Mouse (Mus musculus) midbrain, embryonic 16.5 days (tissue): Measurements from ENCODE around the gene Shc1. TPM values are rescaled to one million over a fixed set of nuclear protein-coding genes. Genes with fewer than 3 reads are reported as not detected.
"Not testable (repeated sequence)": the region's sequence is repeated elsewhere in the genome, so short reads cannot be mapped to it uniquely, and the experiment has no call there.

Experiments
- ATAC-seq: fragments of 200-750 bp; cut with Nextera tagmentation; 2 replicates; pipeline ENCODE4 v1.8.0; 2017; ENCODE audit warnings: moderate TSS enrichment
- H3K27ac ChIP-seq: fragments of 300-500 bp; sonication (generic); 2 replicates; pipeline ENCODE4 v1.5.1; 2014; ENCODE audit warnings: mild to moderate bottlenecking, low read length, mixed read lengths
- H3K27me3 ChIP-seq: fragments of 300-500 bp; sonication (generic); 2 replicates; pipeline ENCODE4 v1.6.1; 2014; ENCODE audit warnings: low read depth, low read length, mixed read lengths; ENCODE audit not compliant: control insufficient read depth, insufficient read depth
- H3K36me3 ChIP-seq: fragments of 300-500 bp; sonication (generic); 2 replicates; pipeline ENCODE4 v1.6.1; 2014; ENCODE audit warnings: mild to moderate bottlenecking, low read length, moderate library complexity, mixed read lengths; ENCODE audit not compliant: control insufficient read depth, insufficient read depth
- H3K4me1 ChIP-seq: fragments of 300-500 bp; sonication (generic); 2 replicates; pipeline ENCODE4 v1.6.1; 2014; ENCODE audit warnings: mild to moderate bottlenecking, low read length, mixed read lengths; ENCODE audit not compliant: control insufficient read depth, insufficient read depth
- H3K4me2 ChIP-seq: fragments of 300-500 bp; sonication (generic); 2 replicates; pipeline ENCODE4 v1.6.1; 2014; ENCODE audit warnings: mild to moderate bottlenecking, low read length, mixed read lengths
- H3K4me3 ChIP-seq: fragments of 300-500 bp; sonication (generic); 2 replicates; pipeline ENCODE4 v1.5.1; 2014; ENCODE audit warnings: low read depth, mild to moderate bottlenecking, low read length, moderate library complexity, mixed read lengths
- H3K9ac ChIP-seq: fragments of 300-500 bp; sonication (generic); 2 replicates; pipeline ENCODE4 v1.6.1; 2014; ENCODE audit warnings: low read depth, low read length, mixed read lengths
- H3K9me3 ChIP-seq: fragments of 300-500 bp; sonication (generic); replicated peaks from 2 replicates; pipeline ENCODE4 v1.6.1; 2014; ENCODE audit warnings: mild to moderate bottlenecking, low read length, mixed read lengths; ENCODE audit not compliant: control insufficient read depth, poor library complexity, severe bottlenecking
- WGBS: fragments of 180-500 bp; shearing (Covaris S2); extraction: QIAGEN DNeasy Blood & Tissue Kit; methylation state at CpG from one replicate; pipeline ENCODE4 v1.1.7; 2014; 5-methylcytosine and 5-hydroxymethylcytosine counted together
- polyA plus RNA-seq: library from polyadenylated mRNA; unstranded; fragments of >200 nt; fragmentation: Nextera tagmentation; extraction: Ambion mirVana; gene quantifications from 2 replicates; pipeline ENCODE4 v1.2.1, GENCODE M21; 2015

The Shc1 gene
- polyA plus RNA-seq, 1 experiment from 2014 or later, result 13.2 TPM

DNA sequence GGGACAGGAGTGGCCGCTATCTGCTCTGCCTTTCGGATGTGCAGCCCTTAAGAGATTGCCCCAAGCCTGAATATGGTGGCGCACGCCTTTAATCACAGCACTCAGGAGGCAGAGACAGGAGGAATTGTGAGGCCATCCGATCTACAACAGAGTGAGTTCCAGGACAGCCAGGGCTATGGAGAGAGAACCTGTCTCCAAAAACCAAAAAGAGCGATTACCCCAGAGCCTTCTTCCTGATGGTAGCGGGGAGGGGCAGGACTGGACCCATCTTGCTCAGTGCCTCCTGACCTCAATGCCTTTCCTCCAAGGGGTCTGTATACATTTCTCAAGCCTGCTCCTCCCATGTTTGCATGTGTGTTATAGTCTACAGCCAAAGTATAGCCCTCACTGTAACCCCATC is 10.8 kb downstream of the Shc1 start:
- not testable (repeated sequence) for H3K9me3 ChIP-seq, H3K27ac ChIP-seq, H3K4me2 ChIP-seq, H3K9ac ChIP-seq, H3K27me3 ChIP-seq, H3K4me3 ChIP-seq, ATAC-seq
- peaks cover 16% of the 10 kb centered on the region for H3K36me3 ChIP-seq
- WGBS, result 92% methylated on average over 7 of the region's 7 CpGs
- peaks cover 16% of the 10 kb centered on the region for H3K4me1 ChIP-seq

DNA sequence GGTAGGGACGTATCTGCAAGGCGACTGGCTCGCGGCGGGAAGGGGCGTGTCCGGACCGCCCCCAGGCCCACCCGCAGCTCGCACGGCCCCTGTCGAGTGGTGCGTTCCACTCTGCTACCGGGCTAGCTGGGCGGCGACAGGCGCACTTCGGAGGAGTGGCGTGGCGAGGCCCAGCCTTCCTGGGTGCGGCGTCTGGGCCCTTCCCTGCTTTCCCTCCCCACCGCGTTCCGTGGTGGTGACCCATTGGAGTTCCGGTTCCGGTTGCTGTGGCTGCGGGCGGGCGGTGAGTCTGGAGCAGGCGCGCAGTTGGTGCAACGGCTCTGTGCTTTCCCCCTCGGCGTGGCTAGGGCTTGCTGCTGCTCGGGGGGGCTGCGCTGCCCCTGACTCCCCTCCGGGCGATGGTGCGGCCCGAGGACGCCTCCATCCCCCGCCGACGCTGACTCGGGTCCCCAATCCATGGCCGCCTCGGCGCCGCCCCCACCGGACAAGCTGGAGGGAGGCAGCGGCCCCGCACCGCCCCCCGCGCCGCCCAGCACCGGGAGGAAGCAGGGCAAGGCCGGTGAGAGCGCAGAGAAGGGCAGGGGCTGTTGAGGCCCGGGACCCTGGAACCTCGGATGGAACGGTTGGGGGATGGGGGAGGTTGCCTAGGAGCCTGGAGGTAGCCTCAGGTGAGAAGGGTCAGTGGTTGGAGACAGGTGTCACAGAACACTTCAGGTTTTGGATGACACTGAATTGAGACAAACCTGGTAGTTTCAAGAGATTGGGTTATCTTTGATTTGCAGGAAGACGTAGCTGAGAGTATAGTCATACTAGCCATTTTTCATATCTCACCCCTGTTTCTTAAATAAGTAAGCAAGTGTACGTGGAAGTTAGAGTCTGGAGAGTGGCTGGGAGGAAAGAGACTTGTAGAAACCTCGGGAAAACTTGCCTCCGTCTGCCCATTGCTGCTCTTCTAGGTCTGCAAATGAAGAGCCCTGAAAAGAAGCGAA is 12.2 kb downstream of the Shc1 start, which contains the start of gene Pygo2:
Pygo2 (plus strand) TSS at position 44 of the 989 bp plus-strand sequence.
- peak within 1 kb of the TSS; percentile 89 for H3K27ac ChIP-seq
- H3K27me3 ChIP-seq, result no peaks in the 10 kb centered on the region
- peak; percentile 98 for ATAC-seq
- H3K4me3 ChIP-seq, result peak within 1 kb of the TSS; percentile 100
- peaks cover 23% of the 10 kb centered on the region for H3K36me3 ChIP-seq
- peak within 1 kb of the TSS; percentile 70 for H3K4me2 ChIP-seq
- H3K9me3 ChIP-seq, result no peaks in the 10 kb centered on the region
- peaks cover 18% of the 10 kb centered on the region for H3K4me1 ChIP-seq
- 2% methylated on average over 56 of the region's 68 CpGs for WGBS
- peak within 1 kb of the TSS; percentile 99 for H3K9ac ChIP-seq

DNA sequence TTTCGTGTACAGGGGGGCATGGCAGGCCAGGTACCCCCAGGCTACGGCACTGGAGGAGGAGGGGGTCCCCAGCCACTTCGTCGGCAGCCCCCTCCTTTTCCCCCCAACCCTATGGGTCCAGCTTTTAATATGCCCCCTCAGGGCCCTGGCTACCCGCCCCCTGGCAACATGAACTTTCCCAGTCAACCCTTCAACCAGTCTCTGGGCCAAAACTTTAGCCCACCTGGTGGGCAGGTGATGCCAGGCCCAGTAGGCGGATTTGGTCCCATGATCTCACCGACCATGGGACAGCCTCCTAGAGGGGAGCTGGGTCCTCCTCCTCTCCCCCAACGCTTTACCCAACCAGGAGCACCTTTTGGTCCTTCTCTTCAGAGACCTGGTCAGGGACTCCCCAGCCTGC is 14.4 kb downstream of the Shc1 start:
- no peak for ATAC-seq
- WGBS, result 90% methylated on average over 8 of the region's 8 CpGs
- H3K36me3 ChIP-seq, result peaks cover 23% of the 10 kb centered on the region
- H3K4me1 ChIP-seq, result peaks cover 18% of the 10 kb centered on the region
- no peaks in the 10 kb centered on the region for H3K9me3 ChIP-seq
- H3K9ac ChIP-seq, result no peak overlapping the region
- no peaks in the 10 kb centered on the region for H3K27me3 ChIP-seq
- no peak overlapping the region for H3K4me2 ChIP-seq
- no peak overlapping the region for H3K4me3 ChIP-seq
- no peak overlapping the region for H3K27ac ChIP-seq

DNA sequence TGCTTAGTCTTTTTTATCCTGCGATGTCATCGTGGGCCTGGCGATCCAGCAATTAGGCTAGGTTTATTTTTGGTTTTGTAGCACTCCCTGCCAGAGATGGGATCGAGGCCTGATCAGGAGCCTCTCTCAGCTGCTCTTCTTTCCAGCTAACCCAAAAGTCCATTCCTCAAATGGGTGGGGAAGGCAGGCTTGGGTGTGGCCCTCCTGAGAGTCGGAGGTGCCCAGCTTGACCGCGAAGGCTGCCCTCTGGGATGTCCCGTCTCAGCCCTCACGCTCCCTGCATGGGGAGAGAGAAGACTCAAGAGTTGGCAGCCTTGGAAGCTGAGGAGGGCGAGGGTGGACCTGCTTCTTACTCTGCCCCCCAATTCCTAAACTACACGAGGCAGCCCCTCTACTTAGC is 16.3 kb downstream of the Shc1 start:
- Histone ChIP-seq H3K9ac (no peak overlapping the region), H3K27ac (no peak overlapping the region), H3K4me1 (peaks cover 18% of the 10 kb centered on the region), H3K4me3 (no peak overlapping the region), H3K9me3 (no peaks in the 10 kb centered on the region), H3K36me3 (peaks cover 23% of the 10 kb centered on the region), H3K27me3 (no peaks in the 10 kb centered on the region), H3K4me2 (no peak overlapping the region)
- WGBS, result 84% methylated on average over 11 of the region's 11 CpGs
- no peak for ATAC-seq

DNA sequence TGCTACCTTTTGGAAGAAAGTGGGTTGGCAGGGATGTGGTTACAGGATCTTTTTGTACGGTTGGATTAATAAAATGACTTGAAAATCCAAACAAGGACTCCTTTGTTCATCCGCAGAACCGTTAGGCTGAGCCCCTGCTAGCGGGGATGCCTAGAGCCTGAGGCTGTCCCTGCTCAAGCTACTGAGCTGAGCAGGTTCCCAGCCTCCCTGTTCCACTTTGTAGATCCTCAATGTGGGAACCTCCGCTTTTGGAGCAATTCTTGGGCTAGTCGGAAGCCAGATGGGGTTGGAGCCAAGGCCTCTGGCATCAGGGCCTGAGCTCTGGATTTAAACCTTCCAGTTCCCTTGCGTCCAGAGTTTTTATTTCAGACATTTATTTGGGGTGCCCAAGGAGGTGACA is 16.8 kb downstream of the Shc1 start:
- ATAC-seq, result no peak
- H3K9ac ChIP-seq, result no peak overlapping the region
- peaks cover 18% of the 10 kb centered on the region for H3K4me1 ChIP-seq
- no peak overlapping the region for H3K27ac ChIP-seq
- WGBS, result 63% methylated on average over 7 of the region's 7 CpGs
- no peaks in the 10 kb centered on the region for H3K27me3 ChIP-seq
- peaks cover 23% of the 10 kb centered on the region for H3K36me3 ChIP-seq
- no peak overlapping the region for H3K4me2 ChIP-seq
- no peak overlapping the region for H3K4me3 ChIP-seq
- H3K9me3 ChIP-seq, result no peaks in the 10 kb centered on the region

DNA sequence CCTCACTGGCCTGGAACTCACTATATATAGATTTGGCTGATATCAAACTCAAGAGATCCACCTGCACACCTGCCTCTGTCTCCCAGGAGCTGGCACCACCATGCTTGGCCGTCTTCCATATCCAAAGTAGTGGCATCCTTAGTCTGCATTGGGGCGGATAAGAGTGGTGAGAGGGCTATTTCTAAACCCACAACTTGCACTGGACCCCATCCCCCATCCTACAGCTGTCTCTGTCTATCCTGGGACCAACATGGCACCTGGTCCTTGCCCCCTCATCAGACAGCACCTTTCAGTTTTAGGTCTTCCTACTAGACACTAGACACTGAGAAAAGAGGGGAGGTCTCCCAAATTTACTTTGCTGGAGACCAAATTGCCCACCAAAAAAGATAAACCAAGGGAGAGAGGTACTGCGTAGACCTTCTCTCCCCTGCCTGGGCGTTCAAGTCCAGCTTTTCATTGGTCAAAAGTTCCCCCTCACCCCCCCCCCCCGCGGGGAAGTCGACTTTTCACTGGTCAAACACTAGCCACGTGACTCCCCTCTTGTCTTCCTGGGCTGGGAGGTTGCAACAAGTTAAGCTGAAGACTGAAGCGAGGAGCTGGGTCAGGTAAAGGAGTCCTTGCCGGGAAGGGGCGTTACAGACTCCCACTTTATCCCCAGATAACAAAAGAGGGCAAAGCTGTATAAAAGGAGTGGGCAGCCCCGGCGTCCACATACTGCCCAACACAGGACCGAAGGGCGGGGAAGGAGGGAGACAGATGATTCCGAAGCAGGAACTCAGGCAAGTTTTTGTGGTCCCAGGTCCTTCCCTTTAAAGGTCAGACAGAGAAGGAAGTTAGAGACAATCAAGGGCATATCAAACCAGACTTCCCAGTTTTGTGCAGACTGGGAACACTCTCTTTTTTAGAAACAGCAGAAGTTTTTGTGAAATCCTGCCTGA is 18.2 kb downstream of the Shc1 start, which contains the start of gene Pbxip1:
Pbxip1 (plus strand) TSS at position 531 of the 938 bp plus-strand sequence.
- WGBS, result 5% methylated on average over 16 of the region's 16 CpGs
- H3K9ac ChIP-seq, result peak within 1 kb of the TSS; percentile 1; the same call in 1 of the 2 replicates

DNA sequence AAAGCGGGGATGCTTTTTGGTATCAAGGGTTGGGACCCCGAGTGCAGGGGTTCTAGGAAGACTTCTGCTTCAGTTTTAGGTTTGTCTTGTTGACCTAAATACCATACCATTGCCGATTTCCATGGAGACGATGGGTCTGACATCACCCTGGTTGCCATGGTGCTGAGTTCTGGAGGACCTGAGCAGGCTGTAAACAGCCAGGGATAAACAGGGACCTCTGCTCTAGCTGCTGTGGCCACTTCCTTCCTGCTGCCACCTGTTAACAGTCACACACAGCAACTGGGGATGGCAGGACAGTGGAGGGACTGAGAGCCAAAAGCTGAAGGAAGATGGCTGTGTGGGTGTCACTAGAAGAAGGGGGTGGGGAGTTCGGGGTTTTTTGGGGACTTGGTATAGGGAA is 19.0 kb downstream of the Shc1 start:
- Histone ChIP-seq H3K36me3 (peaks cover 22% of the 10 kb centered on the region), H3K9me3 (no peaks in the 10 kb centered on the region), H3K4me1 (peaks cover 3% of the 10 kb centered on the region; the same call in 1 of the 2 replicates), H3K27ac (no peak overlapping the region), H3K27me3 (no peaks in the 10 kb centered on the region), H3K9ac (peak overlapping the region; percentile 1; the same call in 1 of the 2 replicates), H3K4me2 (peak overlapping the region; percentile 39), H3K4me3 (no peak overlapping the region)
- WGBS, result 19% methylated on average over 5 of the region's 5 CpGs
- ATAC-seq, result no peak

More for the DNA sequence above, 18.2 kb downstream of the Shc1 start, which contains the start of gene Pbxip1:
- ATAC-seq, result peak; percentile 54
- Histone ChIP-seq H3K9me3 (no peaks in the 10 kb centered on the region), H3K27me3 (no peaks in the 10 kb centered on the region), H3K4me1 (peaks cover 11% of the 10 kb centered on the region), H3K36me3 (peaks cover 23% of the 10 kb centered on the region), H3K27ac (no peak within 1 kb of the TSS), H3K4me3 (peak within 1 kb of the TSS; percentile 24), H3K4me2 (peak within 1 kb of the TSS; percentile 39)

DNA sequence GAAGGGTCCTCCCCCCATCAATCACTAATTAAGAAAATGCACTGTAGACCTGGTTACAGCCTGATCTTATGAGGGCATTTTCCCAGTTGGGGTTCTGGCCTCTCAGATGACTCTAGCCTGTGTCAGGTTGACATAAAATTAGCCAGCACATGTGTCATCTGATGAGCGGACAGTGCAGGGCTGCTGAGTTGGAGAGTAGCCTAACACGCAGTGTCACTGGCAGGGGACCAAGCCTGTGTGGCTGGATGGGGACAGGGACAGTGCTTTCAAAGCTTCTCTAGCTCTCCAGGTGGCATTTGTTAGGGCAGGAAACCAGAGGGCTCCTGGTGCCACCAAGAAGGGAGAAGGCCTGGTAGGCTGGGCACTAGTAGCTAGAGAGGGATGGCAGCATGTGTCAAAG is 22.4 kb downstream of the Shc1 start:
- no peaks in the 10 kb centered on the region for H3K27me3 ChIP-seq
- H3K36me3 ChIP-seq, result no peaks in the 10 kb centered on the region
- no peaks in the 10 kb centered on the region for H3K9me3 ChIP-seq
- no peak overlapping the region for H3K4me2 ChIP-seq
- 99% methylated on average over 2 of the region's 2 CpGs for WGBS
- no peak overlapping the region for H3K4me3 ChIP-seq
- H3K4me1 ChIP-seq, result no peaks in the 10 kb centered on the region; the same call in 1 of the 2 replicates
- no peak overlapping the region for H3K9ac ChIP-seq
- ATAC-seq, result no peak
- no peak overlapping the region for H3K27ac ChIP-seq
